In the genomic region with DNA sequence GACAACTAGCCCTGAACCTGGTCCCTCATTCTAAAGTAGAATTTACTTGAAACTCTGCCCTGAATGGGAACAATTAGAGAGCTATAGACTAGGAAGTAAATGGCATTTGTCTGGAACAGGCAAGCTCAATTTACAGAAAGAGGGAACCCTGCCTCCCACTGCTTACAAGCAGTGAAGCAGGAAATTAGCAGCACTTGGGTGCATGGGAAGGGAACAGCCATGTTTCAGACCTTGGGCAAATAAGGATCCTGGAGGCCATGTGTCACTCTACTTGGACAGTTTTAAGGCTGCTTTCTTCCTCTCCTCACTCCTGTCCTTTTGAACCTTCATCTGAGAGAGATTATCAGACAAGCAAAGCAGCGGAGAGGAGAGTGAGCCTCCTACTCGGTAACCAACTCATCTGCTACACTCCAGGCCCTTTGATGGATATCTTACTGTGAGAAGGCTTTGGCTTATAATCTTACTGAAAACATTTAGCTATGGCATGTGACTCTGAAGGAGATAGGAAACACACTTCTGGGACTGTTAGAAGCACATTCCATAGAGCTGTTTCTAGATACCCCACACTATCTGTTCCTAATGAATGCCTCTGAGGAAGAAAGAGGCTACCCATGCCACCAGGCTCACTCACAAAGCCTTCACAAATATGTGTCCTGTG, we compare ENCODE assay signal across 22 mouse cellular contexts.
DNase-seq lines count a peak whose midpoint lies in the region; ATAC-seq and TF ChIP-seq lines count a peak whose summit lies in the region.
"Had no signal": no experiment of that assay in that cellular context is flagged by ENCODE, and none has a peak within 500 bp of the region (broad histone marks: within the 10 kb centered on the region; RNA-seq: fewer than 3 reads in every experiment).

No protein-coding gene starts in this region.

- peak; percentile 36; the same call in 1 of the 2 replicates for ATAC-seq in cerebellum, adult (ENCODE audit: insufficient number of reproducible peaks, low FRiP score, low TSS enrichment)
- ATAC-seq in heart, embryonic 13.5 days (ENCODE audit: extremely low read depth, insufficient number of reproducible peaks, low FRiP score, low TSS enrichment): no peak
- peak; percentile 91 for ATAC-seq in kidney, embryonic 16.5 days (ENCODE audit: low FRiP score, low TSS enrichment)
- ATAC-seq in hindbrain, postnatal 0 days: no peak
- ATAC-seq: activated CD4-positive, CD25-positive, alpha-beta regulatory T cell, adult 4 months; forebrain, postnatal 0 days; inflammation-experienced regulatory T-cells, adult 6 months; Patski had no signal

- no peak overlapping the region for H3K9ac ChIP-seq in heart, embryonic 13.5 days
- no peak overlapping the region for H3K9ac ChIP-seq in kidney, embryonic 16.5 days (replicated peaks; ENCODE audit: low read length)
- no peak overlapping the region for H3K9ac ChIP-seq in hindbrain, postnatal 0 days (replicated peaks; ENCODE audit: low read length)
- H3K9ac ChIP-seq: forebrain, postnatal 0 days had no signal

- DNase-seq in cerebellum, adult 8-10 months: no peak
- DNase-seq in heart, adult 18-20 months: no peak
- DNase-seq in kidney, adult 9 months: no peak
- DNase-seq in hindbrain, postnatal 0 days (ENCODE audit: low spot score): peak; percentile 11
- DNase-seq in adrenal gland, postnatal 4 days (ENCODE audit: low spot score in 2 of 2): no peak
- DNase-seq: adrenal gland, postnatal 10 days; forebrain, postnatal 0 days; kidney, adult 2 months; left cerebral cortex, postnatal 4 days; lung, adult 18-20 months; midbrain, embryonic 14.5 days; right cerebral cortex, postnatal 4 days had no signal

- peaks cover 8% of the 10 kb centered on the region; the same call in 1 of the 2 replicates for H3K9me3 ChIP-seq in heart, embryonic 13.5 days
- peaks cover 7% of the 10 kb centered on the region for H3K9me3 ChIP-seq in kidney, embryonic 16.5 days (ENCODE audit: low read length)
- no peaks in the 10 kb centered on the region for H3K9me3 ChIP-seq in hindbrain, postnatal 0 days (ENCODE audit: low read length)
- H3K9me3 ChIP-seq: forebrain, embryonic 10.5 days had no signal

- WGBS in heart, embryonic 13.5 days: 13% methylated on average over 2 of the region's 2 CpGs
- 22% methylated on average over 2 of the region's 2 CpGs for WGBS in kidney, embryonic 16.5 days
- 77% methylated on average over 2 of the region's 2 CpGs for WGBS in hindbrain, postnatal 0 days

- no peak overlapping the region for H3K4me3 ChIP-seq in heart, embryonic 13.5 days
- H3K4me3 ChIP-seq in kidney, embryonic 16.5 days (ENCODE audit: low read length): no peak overlapping the region
- H3K4me3 ChIP-seq in hindbrain, postnatal 0 days (ENCODE audit: low read length): no peak overlapping the region
- H3K4me3 ChIP-seq: forebrain, embryonic 10.5 days; layer of hippocampus, adult 2 months; megakaryocyte, embryonic 14.5 days had no signal

- H3K27me3 ChIP-seq in heart, embryonic 13.5 days (replicated peaks): no peaks in the 10 kb centered on the region
- no peaks in the 10 kb centered on the region for H3K27me3 ChIP-seq in kidney, embryonic 16.5 days (ENCODE audit: insufficient read depth, low read length)
- no peaks in the 10 kb centered on the region for H3K27me3 ChIP-seq in hindbrain, postnatal 0 days (ENCODE audit: insufficient read depth, low read length)
- H3K27me3 ChIP-seq: megakaryocyte, embryonic 14.5 days; Patski had no signal

- no peak for TF ChIP-seq CTCF in hindbrain, postnatal 0 days (IDR thresholded peaks at IDR 0.05; ENCODE audit: low read depth)

- peaks cover 3% of the 10 kb centered on the region; the same call in 1 of the 2 replicates for H3K36me3 ChIP-seq in heart, embryonic 13.5 days
- no peaks in the 10 kb centered on the region for H3K36me3 ChIP-seq in kidney, embryonic 16.5 days (ENCODE audit: insufficient read depth, low read length)
- H3K36me3 ChIP-seq in hindbrain, postnatal 0 days (ENCODE audit: insufficient read depth, low read length): no peaks in the 10 kb centered on the region
- H3K36me3 ChIP-seq: forebrain, embryonic 10.5 days had no signal

- H3K27ac ChIP-seq in heart, embryonic 13.5 days (replicated peaks): peak overlapping the region; percentile 60
- peak overlapping the region; percentile 77 for H3K27ac ChIP-seq in kidney, embryonic 16.5 days (ENCODE audit: low read length)
- no peak overlapping the region for H3K27ac ChIP-seq in hindbrain, postnatal 0 days
- H3K27ac ChIP-seq: forebrain, embryonic 10.5 days; layer of hippocampus, adult 2 months; stomach, postnatal 0 days had no signal

- peaks cover 16% of the 10 kb centered on the region for H3K4me1 ChIP-seq in heart, embryonic 13.5 days
- H3K4me1 ChIP-seq in kidney, embryonic 16.5 days (ENCODE audit: insufficient read depth, low read length): peaks cover 16% of the 10 kb centered on the region; the same call in 1 of the 2 replicates
- no peaks in the 10 kb centered on the region for H3K4me1 ChIP-seq in hindbrain, postnatal 0 days (ENCODE audit: insufficient read depth, low read length)
- H3K4me1 ChIP-seq: megakaryocyte, embryonic 14.5 days had no signal

- H3K4me2 ChIP-seq in heart, embryonic 13.5 days: no peak overlapping the region
- no peak overlapping the region for H3K4me2 ChIP-seq in kidney, embryonic 16.5 days (replicated peaks; ENCODE audit: low read depth, low read length)
- no peak overlapping the region for H3K4me2 ChIP-seq in hindbrain, postnatal 0 days (ENCODE audit: low read depth, low read length)

Comparison
In these comparisons a context has a peak if more than half of its experiments do, and no peak if none do; other contexts are left out.
1. ATAC-seq: peak in cerebellum, adult (single experiment) and kidney, embryonic 16.5 days (single experiment); none in heart, embryonic 13.5 days (single experiment) and hindbrain, postnatal 0 days (single experiment).